Mouse (Mus musculus) Muller cell, postnatal 12 days (primary cell): Measurements from ENCODE around the gene Olfr27.

Experiments
- DNase-seq: peaks from one replicate; pipeline ENCODE4 v3.0.0-alpha.2; 2015; ENCODE audit errors: inconsistent ontology term

Gene Olfr27

DNA sequence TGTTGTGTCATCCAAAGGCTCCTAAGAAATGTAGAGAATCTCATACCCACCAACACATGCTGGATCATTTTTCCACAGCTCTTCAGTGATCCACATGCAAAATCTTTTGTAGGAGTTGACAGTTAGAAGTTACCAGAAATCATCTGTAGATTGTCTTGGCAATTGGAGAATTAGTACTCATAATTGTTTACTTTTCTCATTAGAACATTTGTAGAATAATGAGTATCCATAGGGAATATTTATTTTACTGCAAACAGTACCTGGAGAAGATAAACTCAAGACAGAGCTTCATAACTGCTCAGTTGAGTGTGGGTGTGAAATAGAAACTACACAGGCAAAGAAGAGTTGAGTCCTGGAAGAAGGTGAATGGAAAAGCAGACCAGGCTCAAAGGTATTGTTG lies at the start of gene Olfr27:
Gene Olfr27, plus strand, starts transcription at position 301 of the 400 bp plus-strand sequence.
- DNase-seq = no peak

DNA sequence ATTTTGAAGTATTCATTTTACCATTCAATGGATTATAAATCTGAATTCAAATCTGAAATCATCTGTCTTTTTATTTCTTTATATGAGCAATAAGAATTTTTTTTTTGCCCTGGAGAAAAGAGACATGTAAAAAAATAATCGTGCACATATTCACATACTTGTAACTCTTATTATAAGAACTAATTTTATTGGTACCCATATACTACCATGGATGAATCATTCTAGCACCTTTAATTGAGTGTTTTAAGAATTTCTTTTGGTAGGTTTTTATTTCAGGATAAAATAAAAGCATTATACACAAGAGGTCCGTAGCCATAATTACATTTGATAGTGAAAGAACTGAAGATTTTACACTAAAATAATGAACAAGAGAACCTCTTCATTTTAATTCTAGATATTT lies 49.1 kb upstream of the Olfr27 start, which contains the start of gene Olfr938:
Gene Olfr938, minus strand, starts transcription at position 101 of the 400 bp plus-strand sequence.
- no peak for DNase-seq

DNA sequence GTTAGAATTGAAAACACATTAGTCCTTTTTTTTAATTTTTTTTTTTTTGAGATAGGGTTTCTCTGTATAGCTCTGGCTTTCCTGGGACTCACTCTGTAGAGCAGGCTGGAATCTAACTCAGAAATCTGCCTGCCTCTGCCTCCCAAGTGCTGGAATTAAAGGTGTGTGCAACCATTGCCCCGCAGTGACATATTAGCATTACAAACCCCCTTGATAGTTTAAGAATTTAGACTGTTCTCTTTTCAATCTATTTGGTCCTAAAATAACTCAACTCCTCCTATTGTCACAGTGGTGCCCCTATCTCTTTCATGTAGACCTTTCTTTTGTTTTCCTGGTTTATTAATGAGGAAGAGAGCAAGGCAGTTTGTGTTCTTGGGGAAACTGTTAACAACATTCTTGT lies 605 bp upstream of the Olfr27 start:
- DNase-seq = no peak

DNA sequence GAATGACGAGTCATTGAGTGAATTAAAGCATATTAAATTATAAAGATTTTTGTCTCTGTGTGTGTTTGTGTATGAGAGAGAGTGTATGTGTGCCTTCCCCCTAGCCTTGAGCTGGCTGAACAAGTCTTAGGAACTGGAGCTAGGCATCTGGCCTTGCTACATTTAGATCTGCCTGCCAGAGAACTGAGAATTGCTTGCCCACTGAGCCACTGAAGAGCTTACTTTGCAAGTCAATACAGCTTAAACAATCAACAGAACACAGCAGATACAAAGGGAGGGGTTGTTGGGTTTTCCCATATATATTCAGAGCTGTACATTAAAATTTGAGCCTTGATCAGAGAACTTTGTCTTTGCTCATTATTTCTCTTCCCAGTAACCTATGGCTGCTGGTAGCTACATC lies 24.5 kb downstream of the Olfr27 start:
- DNase-seq = no peak

DNA sequence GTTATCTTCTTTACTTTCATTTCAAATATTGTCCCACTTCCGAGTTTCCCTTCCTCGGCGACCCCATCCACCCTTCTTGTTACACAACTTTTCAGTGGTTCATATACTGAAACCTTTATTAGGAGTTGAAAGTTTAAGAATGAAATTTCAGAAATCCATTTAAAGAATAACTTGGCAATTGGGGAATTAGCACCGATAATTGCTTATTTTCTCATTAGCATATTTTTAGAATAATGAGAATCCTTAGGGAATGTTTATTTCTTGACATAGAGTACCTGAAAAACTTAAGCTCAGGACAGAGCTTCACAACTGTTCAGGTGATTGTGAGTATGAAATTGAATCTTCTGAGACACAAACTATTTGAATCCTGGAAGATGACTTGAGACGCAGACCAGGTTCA lies 38.1 kb downstream of the Olfr27 start, which contains the start of gene Olfr943:
Gene Olfr943, plus strand, starts transcription at position 301 of the 400 bp plus-strand sequence.
- DNase-seq = no peak
